Mouse (Mus musculus): ENCODE results near the gene Enpp3. TPM values are rescaled to one million over a fixed set of nuclear protein-coding genes. Genes with fewer than 3 reads are reported as not detected.

Enpp3 gene
- total RNA-seq (2017), result not detected in 3 replicates

DNA sequence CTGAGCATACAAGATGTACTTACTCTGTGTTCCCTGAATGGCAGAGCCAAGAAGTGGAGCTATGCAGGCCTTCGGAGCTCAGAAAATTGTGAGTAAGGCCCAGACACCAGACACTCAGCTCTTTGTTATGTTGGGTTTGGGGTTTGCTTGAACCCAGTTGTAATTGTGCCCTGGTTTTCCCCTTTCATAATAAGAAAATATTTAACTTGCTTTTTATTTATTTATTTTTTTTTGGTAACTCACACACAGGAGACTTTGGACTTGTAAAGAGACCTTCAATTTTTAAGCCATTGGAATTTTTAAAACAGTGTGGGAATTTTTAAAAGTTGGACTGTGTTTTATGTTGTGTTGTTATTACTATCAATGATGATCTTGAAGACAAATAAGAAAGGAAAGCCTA is at the start of gene Enpp3:
Gene Enpp3 (minus strand): TSS at position 148 of the 400 bp plus-strand sequence.
- no peak for ATAC-seq (replicated peaks; ENCODE audit: insufficient number of reproducible peaks, low FRiP score, low TSS enrichment, poor library complexity, severe bottlenecking)

DNA sequence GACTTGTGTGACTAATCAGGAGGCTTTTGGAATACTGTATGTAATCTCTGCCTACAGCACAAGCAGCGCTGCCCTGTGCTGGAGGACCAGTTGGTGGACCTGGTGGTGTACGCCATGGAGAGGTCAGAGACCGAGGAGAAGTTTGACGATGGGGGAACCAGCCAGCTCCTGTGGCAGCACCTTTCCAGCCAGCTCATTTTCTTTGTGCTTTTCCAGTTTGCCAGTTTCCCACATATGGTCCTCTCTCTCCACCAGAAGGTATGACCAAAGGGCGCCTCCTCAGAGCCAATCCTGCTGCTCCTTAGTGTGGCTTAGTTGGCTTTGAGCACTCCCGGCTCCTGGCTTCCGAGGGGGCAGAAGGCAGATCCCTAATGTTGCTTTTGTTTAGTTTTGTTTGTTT is 45.7 kb upstream of the Enpp3 start:
- no peak for ATAC-seq (replicated peaks; ENCODE audit: insufficient number of reproducible peaks, low FRiP score, low TSS enrichment, poor library complexity, severe bottlenecking)

DNA sequence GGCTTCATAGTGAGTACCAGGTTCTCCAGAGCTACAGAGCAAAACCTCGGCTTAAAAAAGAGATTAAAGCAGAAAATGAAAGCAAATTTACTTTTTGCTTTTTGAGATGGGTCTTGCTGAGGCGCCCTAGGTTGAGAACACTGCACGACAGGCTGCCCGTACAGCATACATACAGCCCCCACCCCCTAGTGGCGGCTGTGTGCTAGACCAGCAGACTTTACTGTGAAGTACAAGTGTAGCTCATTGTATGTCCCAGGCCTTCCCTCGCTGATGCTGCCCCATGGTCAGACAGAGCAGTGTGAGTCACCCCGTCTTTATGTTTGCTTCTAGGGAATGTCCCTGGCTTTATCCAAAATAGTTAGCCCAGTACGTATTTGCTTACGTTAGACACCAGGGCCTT is 43.4 kb upstream of the Enpp3 start:
- no peak for ATAC-seq (replicated peaks; ENCODE audit: insufficient number of reproducible peaks, low FRiP score, low TSS enrichment, poor library complexity, severe bottlenecking)

- no peak for ATAC-seq (replicated peaks; ENCODE audit: insufficient number of reproducible peaks, low FRiP score, low TSS enrichment, poor library complexity, severe bottlenecking)
These were observed 31.0 kb upstream of the Enpp3 start for GRCm38 (mm10) chr10:24873624-24874023.

DNA sequence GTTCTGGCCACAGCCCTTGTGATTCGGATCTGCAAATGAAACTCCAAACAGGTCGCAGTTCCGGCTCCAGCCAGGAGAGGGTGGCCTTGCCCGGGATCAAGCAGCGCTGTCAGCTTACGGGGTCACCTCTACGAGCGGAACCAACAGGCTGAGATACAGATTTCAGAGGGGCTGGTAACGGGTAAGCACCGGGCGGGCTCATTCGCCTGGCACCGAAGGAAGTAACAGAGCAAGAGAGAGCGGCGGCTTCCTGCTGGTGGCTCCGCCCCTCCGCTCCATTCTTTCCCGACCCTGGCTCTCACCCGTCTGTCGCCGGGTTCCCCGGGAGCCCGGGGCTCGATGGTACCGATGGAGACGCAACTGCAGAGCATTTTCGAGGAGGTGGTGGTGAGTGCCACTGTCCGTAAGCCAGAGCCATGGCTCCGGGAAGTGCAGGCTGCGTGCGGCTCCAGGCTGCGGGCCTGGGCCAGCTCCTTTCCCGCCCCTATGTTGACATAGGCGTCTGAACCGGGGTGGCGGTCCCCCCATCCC is 27.2 kb upstream of the Enpp3 start, which contains the start of gene Med23:
Gene Med23 (plus strand): TSS at position 227 of the 531 bp plus-strand sequence.
- ATAC-seq (replicated peaks; ENCODE audit: insufficient number of reproducible peaks, low FRiP score, low TSS enrichment, poor library complexity, severe bottlenecking), result peak; percentile 100

- ATAC-seq (replicated peaks; ENCODE audit: insufficient number of reproducible peaks, low FRiP score, low TSS enrichment, poor library complexity, severe bottlenecking), result no peak
These were observed 21.8 kb upstream of the Enpp3 start for GRCm38 (mm10) chr10:24864434-24864833.

- no peak for ATAC-seq (replicated peaks; ENCODE audit: insufficient number of reproducible peaks, low FRiP score, low TSS enrichment, poor library complexity, severe bottlenecking)
These were observed 20.5 kb upstream of the Enpp3 start for GRCm38 (mm10) chr10:24863146-24863545.

- ATAC-seq (replicated peaks; ENCODE audit: insufficient number of reproducible peaks, low FRiP score, low TSS enrichment, poor library complexity, severe bottlenecking), result no peak
These were observed 625 bp downstream of the Enpp3 start for GRCm38 (mm10) chr10:24841998-24842397.

GRCm38 (mm10) chr10:24840795-24841194 is 1.8 kb downstream of the Enpp3 start:
- no peak for ATAC-seq (replicated peaks; ENCODE audit: insufficient number of reproducible peaks, low FRiP score, low TSS enrichment, poor library complexity, severe bottlenecking)

GRCm38 (mm10) chr10:24836366-24837038 is 6.1 kb downstream of the Enpp3 start:
- no peak for ATAC-seq (replicated peaks; ENCODE audit: insufficient number of reproducible peaks, low FRiP score, low TSS enrichment, poor library complexity, severe bottlenecking)

DNA sequence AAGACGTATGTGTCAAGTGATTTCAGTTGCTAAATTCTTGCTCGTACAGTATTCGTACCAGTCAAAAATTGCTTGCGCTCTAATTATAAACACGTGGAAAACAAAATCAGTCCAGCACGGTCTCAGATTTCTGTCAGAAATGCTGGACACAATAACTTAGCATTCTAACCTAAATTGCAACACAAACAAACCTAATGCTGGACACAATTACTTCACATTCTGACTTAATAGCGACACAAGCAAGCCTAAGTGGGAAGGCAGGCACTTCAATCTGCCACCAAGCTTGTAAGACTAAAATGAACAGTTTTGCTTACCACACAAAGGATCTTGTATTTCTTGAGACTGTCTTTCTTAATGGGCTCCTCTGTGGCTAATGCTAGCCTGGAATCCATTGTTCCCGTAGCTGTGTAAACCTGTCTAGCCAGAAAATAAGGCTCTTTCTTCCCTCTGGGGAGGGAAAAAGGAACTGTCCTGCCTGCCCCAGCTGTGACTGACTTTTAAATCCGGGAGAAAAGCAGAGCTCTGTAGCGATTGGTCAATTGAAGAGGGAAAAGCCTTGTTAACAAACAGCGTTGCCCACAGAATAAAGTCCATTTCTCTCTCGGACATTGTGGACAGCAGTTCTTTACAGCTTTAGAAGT is 6.8 kb downstream of the Enpp3 start:
- ATAC-seq (replicated peaks; ENCODE audit: insufficient number of reproducible peaks, low FRiP score, low TSS enrichment, poor library complexity, severe bottlenecking), result no peak

DNA sequence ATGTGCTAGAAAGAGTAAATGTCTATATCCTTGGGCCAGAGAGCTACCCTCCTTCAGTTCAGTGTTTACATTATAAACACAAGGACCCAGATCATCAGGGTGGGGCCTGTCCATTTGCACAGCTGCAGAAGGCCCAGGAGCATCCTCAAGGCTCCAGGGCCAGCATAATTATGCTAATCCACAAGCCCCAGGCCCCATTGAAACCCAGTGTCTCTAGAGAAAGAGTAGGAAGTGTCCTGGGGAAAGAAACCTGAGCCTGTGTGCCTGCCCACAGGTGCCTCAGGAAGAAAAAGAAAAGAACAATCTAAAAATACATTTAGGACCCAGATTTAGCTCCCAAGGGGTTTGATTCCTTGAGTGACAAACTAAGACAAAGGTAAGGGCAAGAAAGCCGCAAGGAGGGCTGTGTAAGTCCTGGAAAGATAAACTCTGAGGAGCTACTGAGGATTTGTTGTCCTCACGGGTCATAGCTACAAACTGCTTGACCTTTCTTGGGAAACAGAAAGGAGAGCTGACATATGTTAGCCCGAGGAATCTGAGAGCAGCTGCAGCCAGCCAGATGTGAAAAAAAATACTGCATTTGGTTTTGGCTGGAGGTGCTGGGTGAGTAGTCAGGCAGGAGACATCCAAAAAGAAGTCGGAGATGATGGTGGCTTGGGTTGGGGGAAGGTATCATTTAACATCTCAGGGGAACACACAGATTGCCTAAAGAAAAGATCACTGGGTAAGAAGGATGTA is 7.8 kb downstream of the Enpp3 start:
- no peak for ATAC-seq (replicated peaks; ENCODE audit: insufficient number of reproducible peaks, low FRiP score, low TSS enrichment, poor library complexity, severe bottlenecking)

GRCm38 (mm10) chr10:24832306-24832705 is 10.3 kb downstream of the Enpp3 start:
- no peak for ATAC-seq (replicated peaks; ENCODE audit: insufficient number of reproducible peaks, low FRiP score, low TSS enrichment, poor library complexity, severe bottlenecking)

- ATAC-seq (replicated peaks; ENCODE audit: insufficient number of reproducible peaks, low FRiP score, low TSS enrichment, poor library complexity, severe bottlenecking), result no peak
These were observed 11.1 kb downstream of the Enpp3 start for GRCm38 (mm10) chr10:24831377-24832095.

GRCm38 (mm10) chr10:24830448-24830847 is 12.2 kb downstream of the Enpp3 start:
- no peak for ATAC-seq (replicated peaks; ENCODE audit: insufficient number of reproducible peaks, low FRiP score, low TSS enrichment, poor library complexity, severe bottlenecking)

GRCm38 (mm10) chr10:24828136-24828535 is 14.5 kb downstream of the Enpp3 start:
- no peak for ATAC-seq (replicated peaks; ENCODE audit: insufficient number of reproducible peaks, low FRiP score, low TSS enrichment, poor library complexity, severe bottlenecking)

GRCm38 (mm10) chr10:24826130-24826529 is 16.5 kb downstream of the Enpp3 start:
- ATAC-seq (replicated peaks; ENCODE audit: insufficient number of reproducible peaks, low FRiP score, low TSS enrichment, poor library complexity, severe bottlenecking), result no peak

DNA sequence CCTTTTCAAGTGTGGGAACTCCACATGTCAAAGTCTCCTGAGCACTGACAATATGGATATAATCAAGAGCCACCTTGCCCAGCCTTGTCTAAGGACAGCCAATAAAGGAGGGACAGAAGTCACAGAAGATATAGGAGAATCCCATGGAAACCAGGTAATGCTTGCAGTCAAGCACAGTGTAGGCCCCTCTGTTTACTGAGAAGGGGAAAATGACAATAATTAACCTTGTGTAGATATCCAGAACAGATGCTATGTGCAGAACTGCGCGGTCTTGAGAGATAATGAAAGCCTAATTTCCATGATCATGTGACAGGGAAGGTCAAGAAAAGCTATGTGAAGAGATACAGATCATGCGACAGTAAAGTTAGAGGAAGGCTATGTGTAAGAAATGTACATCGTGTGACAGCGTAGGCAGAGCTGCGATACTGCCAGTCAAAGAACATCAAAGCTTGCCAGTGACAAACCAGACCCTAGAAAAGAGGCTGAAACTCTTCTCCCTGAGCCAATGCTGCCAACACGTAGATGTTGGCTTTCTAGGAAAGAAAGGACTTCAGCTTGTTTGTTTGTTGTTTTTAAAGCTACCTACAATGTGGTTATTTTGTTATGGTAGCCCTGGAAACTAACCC is 17.1 kb downstream of the Enpp3 start:
- no peak for ATAC-seq (replicated peaks; ENCODE audit: insufficient number of reproducible peaks, low FRiP score, low TSS enrichment, poor library complexity, severe bottlenecking)
